ENCODE assay signal across 11 mouse cellular contexts in the genomic region with DNA sequence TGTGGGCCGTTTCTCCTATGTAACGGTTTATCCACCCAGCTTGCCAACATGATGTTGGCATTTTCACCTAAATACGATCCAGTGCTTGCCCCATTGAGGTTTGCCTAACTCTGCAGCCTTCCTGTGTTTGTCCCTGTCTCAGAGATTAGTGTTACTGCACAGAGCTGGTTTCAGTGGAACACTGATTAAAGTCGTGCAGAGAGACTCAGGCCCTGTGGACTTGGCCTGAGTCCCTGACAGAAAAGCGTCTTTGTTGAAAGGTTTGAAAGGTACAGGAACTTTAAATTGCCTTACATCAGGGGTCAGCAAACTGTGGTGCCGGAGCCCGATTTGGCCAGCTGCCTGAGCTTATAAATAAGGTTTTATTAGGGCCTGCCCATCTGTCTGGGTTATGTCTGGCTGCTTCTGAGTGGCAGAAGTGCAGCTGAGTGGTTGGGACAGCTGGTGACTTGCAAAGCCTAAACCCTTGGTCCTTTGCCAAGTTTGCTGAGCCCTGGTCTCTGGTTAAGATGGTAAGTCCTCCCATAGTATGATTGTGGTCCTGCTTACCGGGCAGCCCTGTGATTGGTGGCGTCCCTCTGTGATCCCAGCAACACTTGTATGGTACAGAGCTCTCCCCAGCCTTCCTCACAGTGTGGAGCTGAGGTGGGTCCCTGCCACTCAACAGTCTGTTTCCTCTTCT. TPM values are rescaled to one million over a fixed set of nuclear protein-coding genes. Genes with fewer than 3 reads are reported as not detected.
A peak's percentile ranks its signal among the peaks of the same experiment; 100 is the strongest.
DNase-seq lines count a peak whose midpoint lies in the region; ATAC-seq lines count a peak whose summit lies in the region.
"Had no signal": no experiment of that assay in that cellular context is flagged by ENCODE, and none has a peak within 500 bp of the region (broad histone marks: within the 10 kb centered on the region; RNA-seq: fewer than 3 reads in every experiment).

No protein-coding gene starts in this region.

- no peak overlapping the region for H3K4me2 ChIP-seq in forebrain, embryonic 13.5 days
- no peak overlapping the region for H3K4me2 ChIP-seq in forebrain, embryonic 11.5 days (ENCODE audit: low read depth, low read length, severe bottlenecking)
- no peak overlapping the region for H3K4me2 ChIP-seq in limb, embryonic 11.5 days (ENCODE audit: low read depth, severe bottlenecking)
- H3K4me2 ChIP-seq in neural tube, embryonic 13.5 days = no peak overlapping the region
- no peak overlapping the region for H3K4me2 ChIP-seq in liver, embryonic 11.5 days
- H3K4me2 ChIP-seq: embryonic facial prominence, embryonic 12.5 days had no signal

- no peak overlapping the region for H3K9ac ChIP-seq in forebrain, embryonic 13.5 days
- H3K9ac ChIP-seq in forebrain, embryonic 11.5 days (ENCODE audit: low read length) = no peak overlapping the region
- no peak overlapping the region for H3K9ac ChIP-seq in limb, embryonic 11.5 days (ENCODE audit: low read length)
- H3K9ac ChIP-seq in neural tube, embryonic 13.5 days = peak overlapping the region; percentile 31; the same call in 1 of the 2 replicates
- no peak overlapping the region for H3K9ac ChIP-seq in liver, embryonic 11.5 days (ENCODE audit: low read depth, low read length)
- H3K9ac ChIP-seq: embryonic facial prominence, embryonic 12.5 days had no signal

- H3K4me1 ChIP-seq in forebrain, embryonic 13.5 days = peaks cover 34% of the 10 kb centered on the region
- no peaks in the 10 kb centered on the region; the same call in 1 of the 2 replicates for H3K4me1 ChIP-seq in forebrain, embryonic 11.5 days (replicated peaks; ENCODE audit: control insufficient read depth, insufficient read depth, low read length)
- H3K4me1 ChIP-seq in limb, embryonic 11.5 days (ENCODE audit: control insufficient read depth, insufficient read depth, low read length) = 0 out of 2 replicates have a peak, but pooled peaks cover 2% of the 10 kb centered on the region
- no peaks in the 10 kb centered on the region for H3K4me1 ChIP-seq in limb, embryonic 10.5 days
- H3K4me1 ChIP-seq in neural tube, embryonic 13.5 days (replicated peaks) = peaks cover 46% of the 10 kb centered on the region
- H3K4me1 ChIP-seq in liver, embryonic 11.5 days (replicated peaks; ENCODE audit: control insufficient read depth, insufficient read depth, low read length) = no peaks in the 10 kb centered on the region
- H3K4me1 ChIP-seq: embryonic facial prominence, embryonic 12.5 days had no signal

- WGBS in forebrain, embryonic 13.5 days = 47% methylated on average over 9 of the region's 9 CpGs
- 89% methylated on average over 9 of the region's 9 CpGs for WGBS in forebrain, embryonic 11.5 days
- 67% methylated on average over 9 of the region's 9 CpGs for WGBS in limb, embryonic 11.5 days
- 88% methylated on average over 9 of the region's 9 CpGs for whole genome bisulfite sequencing in limb, embryonic 10.5 days
- WGBS in neural tube, embryonic 13.5 days = 38% methylated on average over 9 of the region's 9 CpGs
- WGBS in liver, embryonic 11.5 days = 85% methylated on average over 9 of the region's 9 CpGs

- peaks cover 87% of the 10 kb centered on the region for H3K36me3 ChIP-seq in forebrain, embryonic 13.5 days (ENCODE audit: poor library complexity, severe bottlenecking)
- peaks cover 22% of the 10 kb centered on the region for H3K36me3 ChIP-seq in forebrain, embryonic 11.5 days (ENCODE audit: control insufficient read depth, insufficient read depth, low read length)
- H3K36me3 ChIP-seq in limb, embryonic 11.5 days (ENCODE audit: control insufficient read depth, insufficient read depth, low read length) = peaks cover 30% of the 10 kb centered on the region
- H3K36me3 ChIP-seq in limb, embryonic 10.5 days = peaks cover 92% of the 10 kb centered on the region
- H3K36me3 ChIP-seq in neural tube, embryonic 13.5 days = peaks cover 84% of the 10 kb centered on the region
- peaks cover 46% of the 10 kb centered on the region for H3K36me3 ChIP-seq in liver, embryonic 11.5 days (ENCODE audit: control insufficient read depth, insufficient read depth, low read length)

- no peaks in the 10 kb centered on the region for H3K27me3 ChIP-seq in forebrain, embryonic 13.5 days
- H3K27me3 ChIP-seq in forebrain, embryonic 11.5 days (ENCODE audit: control insufficient read depth, insufficient read depth, low read length) = no peaks in the 10 kb centered on the region
- H3K27me3 ChIP-seq in limb, embryonic 11.5 days (ENCODE audit: control insufficient read depth, insufficient read depth, low read length) = no peaks in the 10 kb centered on the region
- H3K27me3 ChIP-seq in limb, embryonic 10.5 days (ENCODE audit: low read depth, poor library complexity, severe bottlenecking) = no peaks in the 10 kb centered on the region
- no peaks in the 10 kb centered on the region for H3K27me3 ChIP-seq in neural tube, embryonic 13.5 days
- H3K27me3 ChIP-seq in liver, embryonic 11.5 days (replicated peaks; ENCODE audit: control insufficient read depth, insufficient read depth, low read length) = no peaks in the 10 kb centered on the region
- H3K27me3 ChIP-seq: embryonic facial prominence, embryonic 12.5 days had no signal

- no peak for DNase-seq in forebrain, embryonic 11.5 days (ENCODE audit: low spot score)
- DNase-seq in limb, embryonic 11.5 days (ENCODE audit: low spot score) = no peak
- no peak for DNase-seq in limb, embryonic 10.5 days (ENCODE audit: low spot score)
- peak; percentile 58 for DNase-seq in gastrocnemius, postnatal 14 days
- no peak for DNase-seq in spleen, postnatal 10 days (ENCODE audit: low spot score in 2 of 2)
- no peak for DNase-seq in liver, embryonic 11.5 days (ENCODE audit: low spot score)
- DNase-seq: heart, postnatal 14 days; lung, postnatal 36 days had no signal

- H3K27ac ChIP-seq in forebrain, embryonic 13.5 days = peak overlapping the region; percentile 83
- H3K27ac ChIP-seq in forebrain, embryonic 11.5 days (ENCODE audit: low read depth, low read length) = no peak overlapping the region
- no peak overlapping the region; the same call in 1 of the 2 replicates for H3K27ac ChIP-seq in limb, embryonic 11.5 days (replicated peaks; ENCODE audit: low read depth, low read length)
- no peak overlapping the region for H3K27ac ChIP-seq in limb, embryonic 10.5 days
- peak overlapping the region; percentile 67 for H3K27ac ChIP-seq in neural tube, embryonic 13.5 days (replicated peaks)
- H3K27ac ChIP-seq in liver, embryonic 11.5 days (ENCODE audit: low read depth, low read length) = no peak overlapping the region
- H3K27ac ChIP-seq: embryonic facial prominence, embryonic 12.5 days had no signal

- intact Hi-C loops in gastrocnemius, postnatal 14 days (cut with DNase I; ENCODE audit: low total_unique reads) = no loop called here

- H3K9me3 ChIP-seq in forebrain, embryonic 13.5 days (replicated peaks) = no peaks in the 10 kb centered on the region
- no peaks in the 10 kb centered on the region for H3K9me3 ChIP-seq in forebrain, embryonic 11.5 days (ENCODE audit: control insufficient read depth, low read length)
- no peaks in the 10 kb centered on the region for H3K9me3 ChIP-seq in limb, embryonic 11.5 days (ENCODE audit: control insufficient read depth, low read length)
- no peaks in the 10 kb centered on the region for H3K9me3 ChIP-seq in limb, embryonic 10.5 days (replicated peaks)
- H3K9me3 ChIP-seq in neural tube, embryonic 13.5 days = no peaks in the 10 kb centered on the region
- H3K9me3 ChIP-seq in liver, embryonic 11.5 days (ENCODE audit: control insufficient read depth, low read length) = no peaks in the 10 kb centered on the region
- H3K9me3 ChIP-seq: embryonic facial prominence, embryonic 12.5 days had no signal

- ATAC-seq in forebrain, embryonic 13.5 days = peak; percentile 48
- no peak for ATAC-seq in forebrain, embryonic 11.5 days (replicated peaks; ENCODE audit: low FRiP score)
- peak; percentile 56; the same call in 1 of the 2 replicates for ATAC-seq in limb, embryonic 11.5 days (ENCODE audit: insufficient number of reproducible peaks, low FRiP score, low TSS enrichment, low read depth)
- peak; percentile 65 for ATAC-seq in neural tube, embryonic 13.5 days (ENCODE audit: low read depth)
- no peak for ATAC-seq in liver, embryonic 11.5 days (replicated peaks; ENCODE audit: low FRiP score)

- no peak overlapping the region for H3K4me3 ChIP-seq in forebrain, embryonic 13.5 days
- H3K4me3 ChIP-seq in forebrain, embryonic 11.5 days (ENCODE audit: low read depth, low read length) = no peak overlapping the region
- H3K4me3 ChIP-seq in limb, embryonic 11.5 days (ENCODE audit: low read depth, low read length) = no peak overlapping the region
- no peak overlapping the region for H3K4me3 ChIP-seq in limb, embryonic 10.5 days
- no peak overlapping the region for H3K4me3 ChIP-seq in neural tube, embryonic 13.5 days
- H3K4me3 ChIP-seq in liver, embryonic 11.5 days (ENCODE audit: low read depth, low read length) = no peak overlapping the region
- H3K4me3 ChIP-seq: embryonic facial prominence, embryonic 12.5 days had no signal

RNA-seq across cellular contexts. Expression of a gene that starts 11.8 kb away (rescaled TPM):
- polyA plus RNA-seq in forebrain, embryonic 13.5 days (2015; fragmentation: Nextera tagmentation; extraction: Ambion mirVana) = 5.3 and 5.7 TPM in 2 replicates
- 6.8 and 7.4 TPM in 2 replicates for polyA plus RNA-seq in forebrain, embryonic 11.5 days (2014; fragmentation: Nextera tagmentation; extraction: Ambion mirVana)
- 4.8 and 6.0 TPM in 2 replicates for polyA plus RNA-seq in limb, embryonic 11.5 days (2014; fragmentation: Nextera tagmentation; extraction: Ambion mirVana)
- 3.6 and 4.5 TPM in 2 replicates for polyA plus RNA-seq in limb, embryonic 10.5 days (2016; fragmentation: Nextera tagmentation; extraction: Ambion mirVana)
- 10 to 100 TPM in 1 of 2 experiments, 1 to 10 TPM in 1; 9.3 to 13.3 TPM for total RNA-seq in gastrocnemius, postnatal 14 days (2021)
- 3.4 and 4.2 TPM in 2 replicates for polyA plus RNA-seq in neural tube, embryonic 13.5 days (2015; fragmentation: Nextera tagmentation; extraction: Ambion mirVana)
- 3.3 and 3.8 TPM in 2 replicates for polyA plus RNA-seq in liver, embryonic 11.5 days (2014; fragmentation: Nextera tagmentation; extraction: Ambion mirVana)

RNA-seq across cellular contexts. Expression of a gene that starts 13.2 kb away (rescaled TPM):
- polyA plus RNA-seq in forebrain, embryonic 13.5 days (2015; fragmentation: Nextera tagmentation; extraction: Ambion mirVana) = 11.3 and 12.3 TPM in 2 replicates
- polyA plus RNA-seq in forebrain, embryonic 11.5 days (2014; fragmentation: Nextera tagmentation; extraction: Ambion mirVana) = 14.1 and 16.5 TPM in 2 replicates
- 7.3 and 8.8 TPM in 2 replicates for polyA plus RNA-seq in limb, embryonic 11.5 days (2014; fragmentation: Nextera tagmentation; extraction: Ambion mirVana)
- 14.3 and 16.8 TPM in 2 replicates for polyA plus RNA-seq in limb, embryonic 10.5 days (2016; fragmentation: Nextera tagmentation; extraction: Ambion mirVana)
- total RNA-seq in gastrocnemius, postnatal 14 days (2021) = 1,000 to 10,000 TPM; 1,005 to 1,120 TPM
- 19.0 and 19.2 TPM in 2 replicates for polyA plus RNA-seq in neural tube, embryonic 13.5 days (2015; fragmentation: Nextera tagmentation; extraction: Ambion mirVana)
- 11.0 and 13.4 TPM in 2 replicates for polyA plus RNA-seq in liver, embryonic 11.5 days (2014; fragmentation: Nextera tagmentation; extraction: Ambion mirVana)

RNA-seq across cellular contexts. Expression of a gene that starts 15.8 kb away (rescaled TPM):
- polyA plus RNA-seq in forebrain, embryonic 13.5 days (2015; fragmentation: Nextera tagmentation; extraction: Ambion mirVana) = 0.30 and 0.44 TPM in 2 replicates
- polyA plus RNA-seq in forebrain, embryonic 11.5 days (2014; fragmentation: Nextera tagmentation; extraction: Ambion mirVana) = not detected in 2 replicates
- 0.29 and 0.79 TPM in 2 replicates for polyA plus RNA-seq in limb, embryonic 11.5 days (2014; fragmentation: Nextera tagmentation; extraction: Ambion mirVana)
- 0.39 TPM in 1 of 2 replicates, not detected in the other for polyA plus RNA-seq in limb, embryonic 10.5 days (2016; fragmentation: Nextera tagmentation; extraction: Ambion mirVana)
- total RNA-seq in gastrocnemius, postnatal 14 days (2021) = 100 to 1,000 TPM; 440 to 562 TPM
- polyA plus RNA-seq in neural tube, embryonic 13.5 days (2015; fragmentation: Nextera tagmentation; extraction: Ambion mirVana) = 0.32 and 1.9 TPM in 2 replicates
- not detected in 2 replicates for polyA plus RNA-seq in liver, embryonic 11.5 days (2014; fragmentation: Nextera tagmentation; extraction: Ambion mirVana)

RNA-seq across cellular contexts. Expression of a gene that starts 23.8 kb away (rescaled TPM):
- polyA plus RNA-seq in forebrain, embryonic 13.5 days (2015; fragmentation: Nextera tagmentation; extraction: Ambion mirVana) = 16.9 and 18.0 TPM in 2 replicates
- 18.7 and 20.8 TPM in 2 replicates for polyA plus RNA-seq in forebrain, embryonic 11.5 days (2014; fragmentation: Nextera tagmentation; extraction: Ambion mirVana)
- 16.0 and 17.4 TPM in 2 replicates for polyA plus RNA-seq in limb, embryonic 11.5 days (2014; fragmentation: Nextera tagmentation; extraction: Ambion mirVana)
- 19.5 and 20.3 TPM in 2 replicates for polyA plus RNA-seq in limb, embryonic 10.5 days (2016; fragmentation: Nextera tagmentation; extraction: Ambion mirVana)
- total RNA-seq in gastrocnemius, postnatal 14 days (2021) = 1 to 10 TPM; 5.7 to 9.6 TPM
- polyA plus RNA-seq in neural tube, embryonic 13.5 days (2015; fragmentation: Nextera tagmentation; extraction: Ambion mirVana) = 23.8 and 26.2 TPM in 2 replicates
- polyA plus RNA-seq in liver, embryonic 11.5 days (2014; fragmentation: Nextera tagmentation; extraction: Ambion mirVana) = 18.2 and 22.1 TPM in 2 replicates

RNA-seq across cellular contexts. Expression of a gene that starts 34.7 kb away (rescaled TPM):
- polyA plus RNA-seq in forebrain, embryonic 13.5 days (2015; fragmentation: Nextera tagmentation; extraction: Ambion mirVana) = 27.3 and 30.7 TPM in 2 replicates
- 2.9 and 3.3 TPM in 2 replicates for polyA plus RNA-seq in forebrain, embryonic 11.5 days (2014; fragmentation: Nextera tagmentation; extraction: Ambion mirVana)
- polyA plus RNA-seq in limb, embryonic 11.5 days (2014; fragmentation: Nextera tagmentation; extraction: Ambion mirVana) = 4.0 and 4.4 TPM in 2 replicates
- 28.5 and 34.2 TPM in 2 replicates for polyA plus RNA-seq in limb, embryonic 10.5 days (2016; fragmentation: Nextera tagmentation; extraction: Ambion mirVana)
- 10 to 100 TPM; 12.1 to 13.1 TPM for total RNA-seq in gastrocnemius, postnatal 14 days (2021)
- 23.4 and 25.2 TPM in 2 replicates for polyA plus RNA-seq in neural tube, embryonic 13.5 days (2015; fragmentation: Nextera tagmentation; extraction: Ambion mirVana)
- polyA plus RNA-seq in liver, embryonic 11.5 days (2014; fragmentation: Nextera tagmentation; extraction: Ambion mirVana) = 0.77 and 0.78 TPM in 2 replicates

Comparison
In these comparisons a context has a peak if more than half of its experiments do, and no peak if none do; other contexts are left out.
1. ATAC-seq: peak in forebrain, embryonic 13.5 days (single experiment), limb, embryonic 11.5 days (single experiment) and neural tube, embryonic 13.5 days (single experiment); none in forebrain, embryonic 11.5 days (single experiment) and liver, embryonic 11.5 days (single experiment).
2. H3K27ac ChIP-seq: peak in forebrain, embryonic 13.5 days (single experiment) and neural tube, embryonic 13.5 days (single experiment); none in forebrain, embryonic 11.5 days (single experiment), limb, embryonic 11.5 days (single experiment), limb, embryonic 10.5 days (single experiment) and liver, embryonic 11.5 days (single experiment).